22 mouse cellular contexts compared by ENCODE assay signal in genomic region chr1:80633536-80633935, GRCm38 (mm10).
"Had no signal": no experiment of that assay in that cellular context is flagged by ENCODE, and none has a peak within 500 bp of the region (broad histone marks: within the 10 kb centered on the region; RNA-seq: fewer than 3 reads in every experiment).

No protein-coding gene starts in this region.

- H3K4me2 ChIP-seq: intestine, embryonic 15.5 days; kidney, embryonic 15.5 days; limb, embryonic 13.5 days; lung, embryonic 14.5 days; midbrain, embryonic 11.5 days; midbrain, embryonic 15.5 days; neural tube, embryonic 12.5 days; neural tube, embryonic 15.5 days; stomach, embryonic 15.5 days had no signal

- DNase-seq: kidney, adult 11 months; kidney, adult 8-10 months; kidney, postnatal 10 days; kidney, postnatal 36 days; layer of hippocampus, adult 9-11 months; lung, embryonic 14.5 days; right cerebral cortex, adult 18-20 months; right cerebral cortex, postnatal 14 days; right cerebral cortex, postnatal 4 days; thymus, postnatal 25 days had no signal

- H3K4me3 ChIP-seq: intestine, embryonic 15.5 days; kidney, embryonic 15.5 days; limb, embryonic 10.5 days; limb, embryonic 13.5 days; megakaryocyte, embryonic 14.5 days; midbrain, embryonic 15.5 days; neural tube, embryonic 12.5 days; neural tube, embryonic 15.5 days; stomach, embryonic 15.5 days had no signal

- H3K4me1 ChIP-seq: intestine, embryonic 15.5 days; kidney, embryonic 15.5 days; stomach, embryonic 15.5 days had no signal

- H3K9ac ChIP-seq: intestine, embryonic 15.5 days; kidney, embryonic 15.5 days; limb, embryonic 13.5 days; lung, embryonic 14.5 days; midbrain, embryonic 15.5 days; neural tube, embryonic 12.5 days; neural tube, embryonic 15.5 days; stomach, embryonic 15.5 days had no signal

- H3K36me3 ChIP-seq: intestine, embryonic 15.5 days; kidney, embryonic 15.5 days; limb, embryonic 10.5 days; limb, embryonic 13.5 days; midbrain, embryonic 15.5 days; neural tube, embryonic 12.5 days; neural tube, embryonic 15.5 days; stomach, embryonic 15.5 days had no signal

- ATAC-seq: intestine, embryonic 15.5 days; lung, postnatal 0 days; midbrain, embryonic 15.5 days had no signal

- H3K27ac ChIP-seq: intestine, embryonic 15.5 days; kidney, embryonic 15.5 days; limb, embryonic 10.5 days; macrophage; midbrain, embryonic 15.5 days; neural tube, embryonic 12.5 days; neural tube, embryonic 15.5 days; stomach, embryonic 15.5 days had no signal

- H3K27me3 ChIP-seq: intestine, embryonic 15.5 days; kidney, embryonic 15.5 days; limb, embryonic 13.5 days; megakaryocyte, embryonic 14.5 days; midbrain, embryonic 15.5 days; neural tube, embryonic 12.5 days; neural tube, embryonic 15.5 days; stomach, embryonic 15.5 days had no signal

- H3K9me3 ChIP-seq: intestine, embryonic 15.5 days; kidney, embryonic 15.5 days; limb, embryonic 10.5 days; limb, embryonic 13.5 days; megakaryocyte, embryonic 14.5 days; midbrain, embryonic 15.5 days; neural tube, embryonic 12.5 days; neural tube, embryonic 15.5 days; stomach, embryonic 15.5 days had no signal
